Mouse (Mus musculus) neural tube, embryonic 15.5 days (tissue): Measurements from ENCODE around the gene Elmo1. TPM values are rescaled to one million over a fixed set of nuclear protein-coding genes. Genes with fewer than 3 reads are reported as not detected.

Experiments used
- ATAC-seq: fragments of 200-750 bp; cut with Nextera tagmentation; 2 replicates; pipeline ENCODE4 v1.8.0; 2017; ENCODE audit warnings: mild to moderate bottlenecking, moderate TSS enrichment, moderate library complexity; ENCODE audit not compliant: low FRiP score
- H3K27ac ChIP-seq: fragments of 300-500 bp; sonication (generic); replicated peaks from 2 replicates; pipeline ENCODE4 v1.5.1; 2015; ENCODE audit warnings: mild to moderate bottlenecking, inconsistent platforms
- H3K27me3 ChIP-seq: fragments of 300-500 bp; sonication (generic); replicated peaks from 2 replicates; pipeline ENCODE4 v1.6.1; 2015; ENCODE audit warnings: inconsistent platforms
- H3K36me3 ChIP-seq: fragments of 300-500 bp; sonication (generic); 2 replicates; pipeline ENCODE4 v1.6.1; 2015; ENCODE audit warnings: inconsistent platforms
- H3K4me1 ChIP-seq: fragments of 300-500 bp; sonication (generic); 2 replicates; pipeline ENCODE4 v1.6.1; 2015; ENCODE audit warnings: inconsistent platforms
- H3K4me2 ChIP-seq: fragments of 300-500 bp; sonication (generic); 2 replicates; pipeline ENCODE4 v1.6.1; 2015; ENCODE audit warnings: inconsistent platforms, mild to moderate bottlenecking, moderate library complexity
- H3K4me3 ChIP-seq: fragments of 300-500 bp; sonication (generic); replicated peaks from 2 replicates; pipeline ENCODE4 v1.5.1; 2015; ENCODE audit warnings: mild to moderate bottlenecking, inconsistent platforms
- H3K9ac ChIP-seq: fragments of 300-500 bp; sonication (generic); replicated peaks from 2 replicates; pipeline ENCODE4 v1.6.1; 2015; ENCODE audit warnings: mild to moderate bottlenecking, inconsistent platforms
- H3K9me3 ChIP-seq: fragments of 300-500 bp; sonication (generic); replicated peaks from 2 replicates; pipeline ENCODE4 v1.6.1; 2016; ENCODE audit warnings: inconsistent platforms
- WGBS: fragments of 180-500 bp; shearing (Covaris S2); methylation state at CpG from one replicate; pipeline ENCODE4 v1.1.7; 2015; ENCODE audit warnings: mixed read lengths; 5-methylcytosine and 5-hydroxymethylcytosine counted together
- polyA plus RNA-seq: library from polyadenylated mRNA; unstranded; fragments of >200 nt; fragmentation: Nextera tagmentation; extraction: Ambion mirVana; gene quantifications from 2 replicates; pipeline ENCODE4 v1.2.1, GENCODE M21; 2015

The Elmo1 gene
- polyA plus RNA-seq, 1 experiment from 2014 or later, result 42.9 TPM

DNA sequence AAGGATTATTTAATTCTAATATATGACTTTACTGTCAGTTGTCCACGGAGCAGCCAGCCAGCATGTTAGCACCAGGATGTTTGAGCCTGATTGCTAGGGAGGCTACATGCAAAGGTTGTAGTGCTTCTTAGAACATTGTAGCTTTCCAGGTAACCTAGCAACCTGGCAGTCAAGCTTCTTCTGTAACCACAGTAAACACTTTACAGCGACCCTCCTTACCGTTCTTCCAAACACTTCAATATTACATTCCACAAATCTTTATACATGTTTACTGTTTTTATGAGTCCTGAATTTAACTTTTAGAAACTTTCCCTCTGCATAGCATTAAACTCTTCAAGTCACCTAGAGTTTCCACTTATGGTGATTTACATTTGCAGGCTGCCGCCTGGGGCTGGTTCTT is 233.1 kb downstream of the Elmo1 start:
- Histone ChIP-seq H3K36me3 (no peaks in the 10 kb centered on the region), H3K27me3 (no peaks in the 10 kb centered on the region), H3K4me2 (no peak overlapping the region), H3K9me3 (no peaks in the 10 kb centered on the region), H3K4me3 (no peak overlapping the region), H3K27ac (no peak overlapping the region), H3K4me1 (no peaks in the 10 kb centered on the region), H3K9ac (no peak overlapping the region)
- ATAC-seq, result no peak
- 80% methylated on average over 4 of the region's 4 CpGs for WGBS

DNA sequence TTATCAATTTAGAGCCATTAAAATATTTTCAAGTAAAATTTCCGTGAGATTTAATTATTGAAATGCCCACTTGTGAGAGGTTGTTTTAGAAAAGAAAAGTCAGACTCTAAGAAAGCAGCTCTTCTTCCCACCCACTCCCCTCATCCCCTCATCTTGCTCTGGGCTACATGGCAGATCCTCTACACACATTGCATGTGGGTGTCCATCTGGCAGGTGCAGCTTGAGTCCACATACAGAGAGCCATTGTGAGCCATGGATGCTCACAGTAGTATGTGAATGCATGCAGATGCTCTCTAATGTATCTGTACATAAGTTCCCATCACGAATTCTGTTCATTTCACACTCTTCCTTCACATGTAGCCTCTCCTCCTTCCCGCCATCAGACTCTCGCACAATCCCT is 236.7 kb downstream of the Elmo1 start:
- 89% methylated on average over 4 of the region's 4 CpGs for WGBS
- no peak overlapping the region for H3K4me3 ChIP-seq
- H3K4me2 ChIP-seq, result no peak overlapping the region
- no peak overlapping the region for H3K27ac ChIP-seq
- no peaks in the 10 kb centered on the region for H3K36me3 ChIP-seq
- no peaks in the 10 kb centered on the region for H3K4me1 ChIP-seq
- no peaks in the 10 kb centered on the region for H3K27me3 ChIP-seq
- no peak for ATAC-seq
- H3K9ac ChIP-seq, result no peak overlapping the region
- H3K9me3 ChIP-seq, result no peaks in the 10 kb centered on the region

DNA sequence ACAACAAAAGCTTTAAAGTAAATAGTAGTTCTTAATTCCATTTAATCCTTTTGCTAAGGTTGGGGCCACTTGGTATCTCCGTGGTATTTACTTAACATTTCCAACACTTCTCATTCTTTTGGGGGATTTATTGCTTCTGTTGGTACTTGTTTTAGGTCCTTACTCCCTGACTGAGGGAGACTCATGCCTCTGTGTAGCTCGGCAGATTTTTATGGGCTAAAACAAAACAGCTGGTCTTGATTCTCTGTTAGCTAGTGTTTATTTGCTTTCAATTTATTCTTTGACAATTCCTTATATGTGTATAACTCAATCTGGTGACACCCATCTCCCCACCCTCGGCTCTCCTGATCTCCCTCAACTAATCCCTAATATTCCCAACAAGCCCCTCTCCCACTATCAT is 237.6 kb downstream of the Elmo1 start:
- H3K9ac ChIP-seq, result no peak overlapping the region
- H3K4me2 ChIP-seq, result no peak overlapping the region
- no peak for ATAC-seq
- no peak overlapping the region for H3K27ac ChIP-seq
- H3K4me3 ChIP-seq, result no peak overlapping the region
- 68% methylated on average over 3 of the region's 3 CpGs for WGBS
- H3K4me1 ChIP-seq, result no peaks in the 10 kb centered on the region
- H3K36me3 ChIP-seq, result no peaks in the 10 kb centered on the region
- H3K9me3 ChIP-seq, result no peaks in the 10 kb centered on the region
- no peaks in the 10 kb centered on the region for H3K27me3 ChIP-seq

DNA sequence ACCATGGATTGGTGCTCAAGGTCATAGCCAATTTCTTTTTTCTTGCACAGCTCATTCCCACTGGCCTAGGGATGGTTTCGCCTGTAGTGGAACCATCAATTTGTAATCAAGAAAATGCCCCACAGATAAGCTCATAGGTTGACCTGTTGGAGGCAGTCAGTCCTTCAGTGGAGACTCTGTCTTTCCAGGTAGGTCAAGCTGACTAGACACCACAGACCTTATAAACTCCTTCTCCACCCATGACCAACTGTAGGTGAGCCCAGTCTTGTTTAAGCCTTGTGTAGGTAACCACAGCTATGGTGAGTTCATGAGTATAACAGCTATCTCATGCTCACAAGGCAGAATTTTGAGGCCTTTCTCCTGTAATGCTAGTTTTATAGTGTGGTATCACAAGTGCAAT is 238.3 kb downstream of the Elmo1 start:
- Histone ChIP-seq H3K36me3 (no peaks in the 10 kb centered on the region), H3K27me3 (no peaks in the 10 kb centered on the region), H3K9me3 (no peaks in the 10 kb centered on the region), H3K4me2 (no peak overlapping the region), H3K4me3 (no peak overlapping the region), H3K4me1 (no peaks in the 10 kb centered on the region), H3K27ac (no peak overlapping the region), H3K9ac (no peak overlapping the region)
- 94% methylated on average over 1 of the region's 1 CpGs for WGBS
- no peak for ATAC-seq

DNA sequence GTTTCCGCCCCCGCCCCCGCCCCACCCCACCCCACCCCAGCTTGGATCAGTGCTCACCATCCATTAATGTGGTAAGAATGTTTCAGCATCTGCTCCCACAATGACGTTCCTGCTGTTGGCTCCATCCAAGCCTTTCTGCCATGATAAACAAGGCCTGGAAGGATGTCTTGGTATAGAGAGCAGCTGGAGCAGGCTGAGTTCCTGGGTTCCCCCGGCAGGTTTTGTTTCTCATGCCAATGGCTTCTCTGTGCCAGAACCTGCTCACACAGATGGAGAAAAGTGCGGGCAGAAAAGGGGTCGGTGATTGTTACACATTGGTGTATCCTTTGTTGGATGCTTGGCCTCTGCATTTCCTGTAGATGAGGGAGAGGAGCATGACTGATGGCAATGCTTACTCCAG is 240.6 kb downstream of the Elmo1 start:
- no peak overlapping the region for H3K9ac ChIP-seq
- H3K36me3 ChIP-seq, result no peaks in the 10 kb centered on the region
- no peak overlapping the region for H3K27ac ChIP-seq
- H3K4me1 ChIP-seq, result peaks cover 7% of the 10 kb centered on the region
- peak; percentile 55 for ATAC-seq
- H3K27me3 ChIP-seq, result no peaks in the 10 kb centered on the region
- H3K4me2 ChIP-seq, result no peak overlapping the region
- H3K9me3 ChIP-seq, result no peaks in the 10 kb centered on the region
- H3K4me3 ChIP-seq, result no peak overlapping the region
- WGBS, result 74% methylated on average over 7 of the region's 7 CpGs

DNA sequence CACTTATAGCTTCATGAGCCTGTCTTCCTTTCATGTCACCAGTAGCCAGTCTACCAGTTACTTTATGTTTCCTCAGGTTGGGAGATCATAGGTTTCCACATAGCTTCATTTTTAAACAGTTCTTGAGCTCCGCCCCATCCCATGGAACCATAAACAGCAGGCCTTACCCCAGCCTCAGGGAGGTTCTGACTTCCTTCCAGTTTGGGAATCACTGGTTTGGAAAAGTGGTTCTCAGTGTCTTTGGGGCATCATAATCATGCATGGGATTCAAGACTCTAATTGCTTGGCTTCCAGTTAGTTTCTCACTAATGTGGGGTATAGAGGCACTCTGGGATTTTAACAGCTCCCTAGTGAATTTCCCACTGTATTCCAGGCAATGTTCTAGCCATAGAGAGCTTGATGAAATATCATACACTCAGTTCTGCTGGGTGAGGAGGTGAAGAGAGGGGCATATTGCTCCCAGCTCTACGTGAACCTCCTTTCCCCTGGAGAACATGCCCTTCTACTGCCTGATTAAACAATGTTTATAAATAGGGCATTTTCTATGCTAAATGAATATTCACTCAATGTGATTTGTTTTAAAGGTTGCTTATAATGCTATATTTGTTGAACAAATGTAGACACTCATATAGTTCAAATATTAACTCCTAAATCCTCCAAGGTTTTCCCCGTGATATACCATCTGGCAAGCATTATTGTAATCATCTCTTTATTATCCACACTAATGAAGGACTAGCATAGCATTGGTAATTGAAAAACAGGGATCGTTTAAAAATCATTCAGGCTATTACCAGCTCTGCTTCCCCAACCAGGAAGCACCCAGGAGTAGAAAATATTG is 244.9 kb downstream of the Elmo1 start:
- peaks cover 14% of the 10 kb centered on the region for H3K4me1 ChIP-seq
- no peak overlapping the region for H3K4me2 ChIP-seq
- H3K36me3 ChIP-seq, result no peaks in the 10 kb centered on the region
- no peaks in the 10 kb centered on the region for H3K27me3 ChIP-seq
- WGBS, result 39% methylated on average over 4 of the region's 4 CpGs
- no peaks in the 10 kb centered on the region for H3K9me3 ChIP-seq
- H3K4me3 ChIP-seq, result no peak overlapping the region
- no peak overlapping the region for H3K27ac ChIP-seq
- no peak overlapping the region for H3K9ac ChIP-seq
- ATAC-seq, result peak; percentile 67

DNA sequence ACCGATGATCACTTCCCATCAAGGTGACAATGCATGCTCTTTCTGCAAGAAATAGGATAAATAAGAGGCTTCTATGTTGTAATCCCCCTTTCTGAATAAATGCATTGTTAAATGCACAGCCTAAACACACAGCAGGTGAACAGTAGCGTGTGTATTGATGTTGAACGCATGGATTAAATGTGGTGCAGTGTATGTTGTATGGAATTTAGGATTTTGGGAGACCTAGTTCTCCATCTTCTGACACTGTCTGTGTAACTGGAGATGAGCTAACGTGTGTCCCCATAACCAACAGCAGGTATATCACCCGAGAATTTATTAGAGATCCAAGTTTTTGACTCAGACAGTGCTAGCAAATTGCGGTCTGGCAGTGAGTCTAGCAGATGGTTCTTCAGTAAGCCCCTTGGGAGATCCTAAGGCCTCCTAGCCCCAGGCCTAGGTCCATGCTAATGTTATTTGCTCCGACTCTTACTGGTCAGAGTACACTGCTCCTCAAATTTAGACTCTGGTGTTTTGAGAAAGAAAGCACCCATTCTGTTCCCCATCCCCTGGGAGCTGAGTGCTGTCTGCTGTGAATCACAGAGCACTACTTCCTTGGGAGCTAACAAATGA is 245.6 kb downstream of the Elmo1 start:
- no peaks in the 10 kb centered on the region for H3K27me3 ChIP-seq
- no peak overlapping the region for H3K9ac ChIP-seq
- H3K4me3 ChIP-seq, result no peak overlapping the region
- ATAC-seq, result no peak
- H3K27ac ChIP-seq, result no peak overlapping the region
- H3K9me3 ChIP-seq, result no peaks in the 10 kb centered on the region
- no peak overlapping the region for H3K4me2 ChIP-seq
- 50% methylated on average over 7 of the region's 7 CpGs for WGBS
- no peaks in the 10 kb centered on the region for H3K36me3 ChIP-seq
- peaks cover 14% of the 10 kb centered on the region for H3K4me1 ChIP-seq

DNA sequence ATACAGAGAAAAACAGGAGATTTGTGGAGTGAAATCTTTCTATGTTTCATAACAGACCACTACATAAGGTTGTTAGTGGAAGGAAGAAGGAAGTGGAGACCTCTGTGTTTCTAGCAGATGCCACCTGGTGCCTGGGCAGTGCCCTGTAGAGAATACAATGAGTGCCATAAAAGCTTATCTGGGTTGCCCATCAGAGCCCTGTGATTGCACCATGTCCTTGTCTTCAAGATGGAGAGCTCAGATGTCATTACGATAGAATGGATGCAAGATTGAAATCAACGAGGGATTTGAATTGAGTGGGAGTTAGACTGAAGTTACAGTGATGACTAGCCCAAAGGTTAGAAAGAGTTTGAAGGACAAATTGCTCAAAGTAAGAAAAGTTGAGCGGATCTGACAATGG is 252.5 kb downstream of the Elmo1 start:
- no peaks in the 10 kb centered on the region for H3K9me3 ChIP-seq
- ATAC-seq, result no peak
- no peaks in the 10 kb centered on the region for H3K27me3 ChIP-seq
- H3K4me2 ChIP-seq, result no peak overlapping the region
- WGBS, result 92% methylated on average over 3 of the region's 3 CpGs
- H3K4me1 ChIP-seq, result no peaks in the 10 kb centered on the region
- no peak overlapping the region for H3K9ac ChIP-seq
- H3K4me3 ChIP-seq, result no peak overlapping the region
- no peak overlapping the region for H3K27ac ChIP-seq
- no peaks in the 10 kb centered on the region for H3K36me3 ChIP-seq

DNA sequence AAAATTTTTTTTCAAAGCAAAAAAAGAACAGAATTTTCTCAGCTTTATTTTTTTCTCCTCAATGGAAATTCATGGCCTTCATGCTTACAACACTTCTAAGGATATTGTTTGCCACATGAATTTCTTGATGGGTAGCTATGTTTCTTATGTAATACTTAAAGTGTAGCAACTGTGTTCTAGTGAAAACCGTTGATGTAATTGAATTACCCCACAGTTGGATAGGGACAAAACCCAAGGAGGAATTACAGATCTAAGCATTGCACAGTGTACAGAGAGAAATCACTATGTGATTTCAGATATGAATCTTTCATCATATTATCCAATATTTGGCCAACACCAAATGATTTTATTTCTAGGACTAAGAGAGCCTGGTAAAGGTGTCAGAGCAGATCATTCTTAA is 259.4 kb downstream of the Elmo1 start:
- Histone ChIP-seq H3K36me3 (no peaks in the 10 kb centered on the region), H3K4me1 (peaks cover 3% of the 10 kb centered on the region), H3K9ac (no peak overlapping the region), H3K27ac (no peak overlapping the region), H3K4me2 (no peak overlapping the region), H3K27me3 (no peaks in the 10 kb centered on the region), H3K9me3 (no peaks in the 10 kb centered on the region), H3K4me3 (no peak overlapping the region)
- no peak for ATAC-seq
- 77% methylated on average over 1 of the region's 1 CpGs for WGBS

DNA sequence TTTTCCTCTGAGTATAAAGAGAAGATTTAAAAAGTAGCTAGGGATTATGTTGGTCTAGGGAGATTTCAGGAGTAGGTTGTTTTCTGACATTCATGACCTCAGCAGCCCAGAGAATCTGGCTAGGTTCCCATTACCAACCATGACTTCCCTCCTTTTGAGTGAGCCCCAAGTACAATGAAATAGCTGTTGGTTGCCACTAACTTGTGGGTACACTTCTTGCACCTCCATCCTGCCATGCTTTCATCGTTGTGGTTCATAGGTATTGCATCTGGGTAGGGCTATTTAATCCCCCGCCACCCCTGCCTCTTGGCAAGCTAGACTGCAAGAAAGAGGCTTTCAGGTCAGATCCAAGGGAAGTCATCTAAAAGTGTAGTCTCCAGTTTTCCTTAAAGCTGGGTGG is 262.2 kb downstream of the Elmo1 start:
- 95% methylated on average over 2 of the region's 2 CpGs for WGBS
- ATAC-seq, result no peak

DNA sequence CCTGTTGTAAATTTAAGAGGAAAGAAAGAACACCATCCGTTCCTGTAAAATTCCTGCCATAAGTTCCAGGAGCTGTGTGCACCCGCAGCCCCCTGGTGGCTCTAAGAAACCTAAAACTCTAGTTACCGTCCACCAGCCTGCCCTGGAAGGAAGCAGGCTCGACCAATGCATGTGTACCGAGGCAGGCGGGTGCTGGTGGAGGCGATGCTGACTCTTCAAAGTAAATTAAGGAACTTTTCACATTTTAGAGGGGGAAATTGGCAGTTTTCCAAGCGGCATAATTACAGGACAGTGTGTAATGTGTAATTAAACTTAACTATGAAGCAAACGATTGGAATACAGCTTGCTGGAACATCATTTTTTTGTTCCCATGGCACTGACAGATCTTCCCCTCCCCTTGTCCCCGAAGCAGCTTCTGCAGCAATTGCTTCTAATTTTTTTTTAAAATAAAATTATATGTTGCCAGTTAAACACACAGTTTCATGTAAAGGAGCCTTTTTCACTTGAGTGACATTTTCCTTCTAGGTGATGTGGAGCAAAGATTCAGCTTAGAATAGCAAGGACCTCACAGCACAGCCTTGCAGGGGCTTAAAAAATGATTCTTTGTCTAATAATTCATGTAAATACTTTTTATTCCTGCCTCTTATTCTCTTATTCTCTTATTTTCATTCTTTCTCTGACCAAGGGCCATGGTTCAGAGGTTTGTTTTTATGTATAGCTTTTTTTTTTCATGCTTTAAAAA is 263.6 kb downstream of the Elmo1 start:
- H3K9me3 ChIP-seq, result no peaks in the 10 kb centered on the region
- peak overlapping the region; percentile 56; the same call in 1 of the 2 replicates for H3K27ac ChIP-seq
- no peaks in the 10 kb centered on the region for H3K36me3 ChIP-seq
- peak overlapping the region; percentile 19; the same call in 1 of the 2 replicates for H3K4me2 ChIP-seq
- 18% methylated on average over 10 of the region's 10 CpGs for WGBS
- no peak overlapping the region for H3K9ac ChIP-seq
- peaks cover 11% of the 10 kb centered on the region for H3K4me1 ChIP-seq
- peak; percentile 65 for ATAC-seq
- no peak overlapping the region for H3K4me3 ChIP-seq
- H3K27me3 ChIP-seq, result no peaks in the 10 kb centered on the region

More for the DNA sequence above, 262.2 kb downstream of the Elmo1 start:
- H3K36me3 ChIP-seq, result no peaks in the 10 kb centered on the region
- H3K27me3 ChIP-seq, result no peaks in the 10 kb centered on the region
- no peak overlapping the region for H3K27ac ChIP-seq
- H3K4me2 ChIP-seq, result no peak overlapping the region
- no peak overlapping the region for H3K9ac ChIP-seq
- H3K4me3 ChIP-seq, result no peak overlapping the region
- H3K4me1 ChIP-seq, result peaks cover 11% of the 10 kb centered on the region
- no peaks in the 10 kb centered on the region for H3K9me3 ChIP-seq
